Mouse (Mus musculus) embryonic facial prominence, embryonic 14.5 days (tissue): ENCODE measurements around the gene Slamf9. TPM values are rescaled to one million over a fixed set of nuclear protein-coding genes. Genes with fewer than 3 reads are reported as not detected.

Experiments used
- ATAC-seq: fragments of 200-750 bp; cut with Nextera tagmentation; 2 replicates; pipeline ENCODE4 v1.8.0; 2017; ENCODE audit warnings: low read depth, moderate number of reproducible peaks, moderate TSS enrichment
- DNase-seq: peaks from one replicate; pipeline ENCODE4 v3.0.0-alpha.2; 2015; ENCODE audit warnings: low spot score
- H3K27ac ChIP-seq: fragments of 300-500 bp; sonication (generic); replicated peaks from 2 replicates; pipeline ENCODE4 v1.5.1; 2014; ENCODE audit warnings: low read depth, mild to moderate bottlenecking, low read length, moderate library complexity
- H3K27me3 ChIP-seq: fragments of 300-500 bp; sonication (generic); replicated peaks from 2 replicates; pipeline ENCODE4 v1.6.1; 2014; ENCODE audit warnings: low read length; ENCODE audit not compliant: control insufficient read depth, insufficient read depth
- H3K36me3 ChIP-seq: fragments of 300-500 bp; sonication (generic); 2 replicates; pipeline ENCODE4 v1.6.1; 2014; ENCODE audit warnings: low read length, mixed read lengths; ENCODE audit not compliant: control insufficient read depth, insufficient read depth
- H3K4me1 ChIP-seq: fragments of 300-500 bp; sonication (generic); 2 replicates; pipeline ENCODE4 v1.6.1; 2014; ENCODE audit warnings: antibody characterized with exemption, low read length; ENCODE audit not compliant: control insufficient read depth, insufficient read depth
- H3K4me2 ChIP-seq: fragments of 300-500 bp; sonication (generic); 2 replicates; pipeline ENCODE4 v1.6.1; 2014; ENCODE audit warnings: low read depth, mild to moderate bottlenecking, low read length, moderate library complexity, mixed read lengths
- H3K4me3 ChIP-seq: fragments of 300-500 bp; sonication (generic); 2 replicates; pipeline ENCODE4 v1.5.1; 2014; ENCODE audit warnings: low read depth, mild to moderate bottlenecking, low read length
- H3K9ac ChIP-seq: fragments of 300-500 bp; sonication (generic); 2 replicates; pipeline ENCODE4 v1.6.1; 2014; ENCODE audit warnings: low read depth, mild to moderate bottlenecking, low read length, moderate library complexity, mixed read lengths
- H3K9me3 ChIP-seq: fragments of 300-500 bp; sonication (generic); 2 replicates; pipeline ENCODE4 v1.6.1; 2016; ENCODE audit warnings: low read length; ENCODE audit not compliant: control insufficient read depth
- WGBS: fragments of 180-500 bp; shearing (Covaris S2); extraction: QIAGEN DNeasy Blood & Tissue Kit; methylation state at CpG from one replicate; pipeline ENCODE4 v1.1.7; 2014; 5-methylcytosine and 5-hydroxymethylcytosine counted together
- polyA plus RNA-seq: library from polyadenylated mRNA; unstranded; fragments of >200 nt; fragmentation: Nextera tagmentation; extraction: Ambion mirVana; gene quantifications from 2 replicates; pipeline ENCODE4 v1.2.1, GENCODE M21; 2014

Gene Slamf9
- polyA plus RNA-seq, 1 experiment from 2014 or later = 0.68 TPM

DNA sequence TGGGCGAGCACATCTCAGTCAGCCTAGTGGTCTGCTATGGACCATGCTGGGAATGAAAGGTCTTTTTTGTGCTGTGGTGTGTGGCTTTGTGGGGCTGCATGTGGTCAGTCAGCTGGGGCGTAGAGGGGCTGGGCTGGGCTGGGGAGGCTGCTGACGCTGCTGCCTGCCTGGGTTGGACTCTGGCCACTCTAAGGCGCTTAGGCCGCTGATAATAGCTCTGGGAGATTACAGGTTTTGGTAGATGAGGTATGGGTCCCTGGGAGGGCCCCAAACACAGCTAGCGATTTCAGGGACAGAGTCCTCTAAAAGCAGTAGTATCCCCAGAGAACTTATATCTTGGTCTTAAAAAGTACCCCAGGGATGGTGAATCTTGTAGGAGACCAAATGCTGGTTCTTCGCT lies 13.7 kb downstream of the Slamf9 start:
- Histone ChIP-seq H3K9ac (0 out of 2 replicates have a peak overlapping the region, but pooled peaks have one; percentile 3), H3K4me3 (no peak overlapping the region), H3K27me3 (no peaks in the 10 kb centered on the region), H3K36me3 (0 out of 2 replicates have a peak, but pooled peaks cover 11% of the 10 kb centered on the region), H3K27ac (no peak overlapping the region), H3K4me1 (peaks cover 9% of the 10 kb centered on the region), H3K9me3 (no peaks in the 10 kb centered on the region), H3K4me2 (no peak overlapping the region)
- ATAC-seq (no peak), DNase-seq (no peak)
- 79% methylated on average over 7 of the region's 7 CpGs for WGBS

DNA sequence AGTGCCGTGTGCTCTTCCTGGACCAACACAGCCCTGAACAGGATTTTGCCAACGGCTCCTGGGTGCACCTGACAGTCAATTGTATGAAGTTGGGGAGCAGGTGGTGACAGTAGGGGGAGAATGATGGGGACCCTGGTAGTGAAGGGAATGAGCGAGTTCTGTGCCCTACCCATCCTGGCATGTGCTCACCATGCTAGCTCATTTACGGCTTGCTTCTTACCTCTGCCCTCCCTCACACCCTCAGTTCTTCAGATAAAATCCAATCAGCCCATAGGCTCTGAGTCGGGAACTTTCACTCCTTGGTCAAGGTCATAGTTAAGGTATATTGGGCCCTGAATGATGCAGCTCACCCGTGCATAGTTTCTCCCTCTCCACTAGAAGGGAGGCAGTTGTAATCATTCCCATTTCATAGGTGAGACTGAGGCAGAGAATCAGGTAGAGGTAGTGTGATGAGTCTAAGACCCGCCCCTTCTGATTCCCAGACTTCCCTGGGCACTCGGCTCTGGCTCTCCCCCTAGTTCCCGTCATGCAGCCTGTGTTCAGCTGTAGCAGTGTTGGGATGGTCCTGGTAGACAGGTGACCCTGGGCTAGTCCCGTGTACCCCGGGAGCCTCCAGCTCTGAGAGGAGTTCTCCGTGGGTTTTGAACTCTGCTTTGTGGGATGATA lies 14.6 kb downstream of the Slamf9 start:
- peak overlapping the region; percentile 31 for H3K4me3 ChIP-seq
- 0 out of 2 replicates have a peak, but pooled peaks have one; percentile 23 for ATAC-seq
- peak overlapping the region; percentile 51 for H3K4me2 ChIP-seq
- WGBS = 54% methylated on average over 12 of the region's 12 CpGs
- H3K4me1 ChIP-seq = peaks cover 3% of the 10 kb centered on the region; the same call in 1 of the 2 replicates
- peak overlapping the region; percentile 55 for H3K9ac ChIP-seq
- no peak for DNase-seq
- H3K9me3 ChIP-seq = no peaks in the 10 kb centered on the region
- no peak overlapping the region for H3K27ac ChIP-seq
- H3K27me3 ChIP-seq = no peaks in the 10 kb centered on the region
- H3K36me3 ChIP-seq = 0 out of 2 replicates have a peak, but pooled peaks cover 17% of the 10 kb centered on the region

DNA sequence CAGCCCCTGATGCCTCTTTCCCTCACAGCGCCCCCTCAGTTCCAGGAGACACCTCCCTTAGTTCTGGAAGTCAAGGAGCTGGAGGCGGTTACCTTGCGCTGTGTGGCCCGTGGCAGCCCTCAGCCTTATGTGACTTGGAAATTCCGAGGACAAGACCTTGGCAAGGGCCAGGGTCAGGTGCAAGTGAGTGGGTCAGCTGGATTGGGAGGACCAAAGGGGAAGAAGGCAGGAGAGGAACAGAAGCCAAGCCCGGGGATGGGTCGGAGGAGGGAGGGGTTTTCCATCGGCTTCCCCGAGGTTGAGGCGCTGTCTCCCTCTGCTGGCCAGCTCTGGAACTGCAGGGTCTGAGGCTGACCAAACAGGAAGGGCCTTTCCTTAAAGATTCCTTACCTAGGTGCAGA lies 15.1 kb downstream of the Slamf9 start:
- Histone ChIP-seq H3K4me1 (0 out of 2 replicates have a peak, but pooled peaks cover 3% of the 10 kb centered on the region), H3K9ac (peak overlapping the region; percentile 55), H3K9me3 (no peaks in the 10 kb centered on the region), H3K4me3 (peak overlapping the region; percentile 31), H3K27me3 (no peaks in the 10 kb centered on the region), H3K27ac (no peak overlapping the region), H3K36me3 (peaks cover 22% of the 10 kb centered on the region; the same call in 1 of the 2 replicates), H3K4me2 (peak overlapping the region; percentile 51)
- ATAC-seq (peak; percentile 45), DNase-seq (peak; percentile 73)
- 8% methylated on average over 9 of the region's 10 CpGs for WGBS

DNA sequence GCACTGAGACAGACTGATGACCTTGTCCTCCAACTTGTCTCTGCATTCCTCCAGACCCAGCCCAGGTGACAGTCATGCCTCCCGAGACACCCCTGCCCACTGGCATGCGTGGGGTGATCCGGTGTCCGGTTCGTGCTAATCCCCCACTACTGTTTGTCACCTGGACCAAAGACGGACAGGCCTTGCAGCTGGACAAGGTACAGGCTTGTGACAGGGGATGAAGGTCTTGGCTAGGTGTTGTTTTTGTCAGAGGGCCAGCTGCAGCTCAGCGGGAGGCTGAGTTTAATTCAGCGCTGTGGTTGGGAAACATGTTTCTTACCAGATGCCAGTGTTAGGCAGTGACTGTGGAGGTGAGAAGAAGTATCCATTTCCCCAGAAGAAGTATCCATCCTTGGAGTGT lies 16.9 kb downstream of the Slamf9 start:
- ATAC-seq (no peak), DNase-seq (no peak)
- no peak overlapping the region for H3K9ac ChIP-seq
- no peak overlapping the region for H3K4me2 ChIP-seq
- H3K9me3 ChIP-seq = no peaks in the 10 kb centered on the region
- 0 out of 2 replicates have a peak, but pooled peaks cover 3% of the 10 kb centered on the region for H3K4me1 ChIP-seq
- WGBS = 87% methylated on average over 8 of the region's 8 CpGs
- H3K27me3 ChIP-seq = no peaks in the 10 kb centered on the region
- H3K4me3 ChIP-seq = no peak overlapping the region
- H3K27ac ChIP-seq = no peak overlapping the region
- H3K36me3 ChIP-seq = peaks cover 40% of the 10 kb centered on the region

DNA sequence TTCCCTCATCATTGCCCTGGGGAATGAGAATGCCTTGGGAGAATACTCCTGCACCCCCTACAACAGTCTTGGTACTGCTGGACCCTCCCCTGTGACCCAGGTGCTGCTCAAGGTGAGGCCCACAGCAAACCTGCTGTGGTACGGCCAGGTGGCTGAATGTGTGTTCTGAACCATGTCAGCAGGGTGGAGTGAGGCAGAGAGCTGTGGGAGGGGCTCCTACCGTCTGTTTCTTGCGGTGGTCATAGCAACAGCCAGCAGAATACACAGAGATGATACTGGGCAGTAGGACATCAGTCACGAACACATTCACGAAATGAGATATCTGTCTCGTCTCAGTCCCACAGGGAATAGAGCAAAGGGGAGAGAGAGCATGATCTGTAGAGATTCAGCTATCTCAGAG lies 18.4 kb downstream of the Slamf9 start:
- Histone ChIP-seq H3K4me2 (no peak overlapping the region), H3K36me3 (peaks cover 50% of the 10 kb centered on the region), H3K27ac (no peak overlapping the region), H3K4me1 (0 out of 2 replicates have a peak, but pooled peaks cover 3% of the 10 kb centered on the region), H3K9me3 (no peaks in the 10 kb centered on the region), H3K9ac (no peak overlapping the region), H3K27me3 (no peaks in the 10 kb centered on the region), H3K4me3 (no peak overlapping the region)
- WGBS = 77% methylated on average over 6 of the region's 6 CpGs
- DNase-seq (no peak), ATAC-seq (no peak)

DNA sequence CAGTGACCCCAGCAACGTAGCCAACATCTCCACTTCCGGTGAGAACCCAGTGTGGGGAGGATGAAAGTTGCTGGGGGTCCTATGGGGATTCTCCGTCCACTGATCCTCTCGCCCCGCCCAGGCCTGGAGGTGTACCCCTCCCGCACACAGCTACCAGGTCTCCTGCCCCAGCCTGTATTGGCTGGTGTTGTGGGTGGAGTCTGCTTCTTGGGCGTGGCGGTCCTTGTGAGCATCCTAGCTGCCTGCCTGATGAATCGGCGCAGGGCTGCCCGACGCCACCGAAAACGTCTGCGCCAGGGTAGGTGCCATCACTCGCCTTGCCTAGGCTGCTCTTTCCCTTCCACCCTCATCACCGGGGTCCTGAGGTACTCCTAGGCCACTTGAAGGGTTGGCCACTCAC lies 20.9 kb downstream of the Slamf9 start:
- no peak for ATAC-seq
- H3K4me1 ChIP-seq = peaks cover 2% of the 10 kb centered on the region; the same call in 1 of the 2 replicates
- no peaks in the 10 kb centered on the region for H3K27me3 ChIP-seq
- no peak overlapping the region for H3K4me3 ChIP-seq
- H3K9me3 ChIP-seq = no peaks in the 10 kb centered on the region
- no peak for DNase-seq
- H3K4me2 ChIP-seq = no peak overlapping the region
- WGBS = 75% methylated on average over 17 of the region's 17 CpGs
- no peak overlapping the region for H3K9ac ChIP-seq
- H3K36me3 ChIP-seq = peaks cover 43% of the 10 kb centered on the region
- no peak overlapping the region for H3K27ac ChIP-seq

DNA sequence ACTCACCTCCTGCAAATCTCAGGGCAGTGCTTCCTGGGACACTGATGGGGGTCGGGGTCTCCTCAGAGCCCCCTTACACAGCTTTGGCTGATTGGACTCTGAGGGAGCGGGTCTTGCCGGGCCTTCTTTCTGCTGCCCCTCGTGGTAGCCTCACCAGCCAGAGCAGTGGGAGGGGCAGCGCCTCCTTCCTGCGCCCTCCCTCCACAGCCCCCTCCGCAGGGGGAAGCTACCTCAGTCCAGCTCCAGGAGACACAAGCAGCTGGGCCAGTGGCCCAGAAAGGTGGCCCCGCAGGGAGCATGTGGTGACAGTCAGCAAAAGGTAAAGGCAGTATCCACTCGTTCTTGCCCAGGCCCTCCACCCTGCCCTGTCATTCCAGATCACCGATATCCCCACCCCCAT lies 22.3 kb downstream of the Slamf9 start:
- DNase-seq (no peak), ATAC-seq (no peak)
- Histone ChIP-seq H3K9ac (no peak overlapping the region), H3K9me3 (no peaks in the 10 kb centered on the region), H3K36me3 (peaks cover 43% of the 10 kb centered on the region), H3K4me2 (no peak overlapping the region), H3K27ac (no peak overlapping the region), H3K4me1 (peaks cover 11% of the 10 kb centered on the region), H3K27me3 (0 out of 2 replicates have a peak, but pooled peaks cover 3% of the 10 kb centered on the region), H3K4me3 (no peak overlapping the region)
- WGBS = 81% methylated on average over 8 of the region's 10 CpGs

DNA sequence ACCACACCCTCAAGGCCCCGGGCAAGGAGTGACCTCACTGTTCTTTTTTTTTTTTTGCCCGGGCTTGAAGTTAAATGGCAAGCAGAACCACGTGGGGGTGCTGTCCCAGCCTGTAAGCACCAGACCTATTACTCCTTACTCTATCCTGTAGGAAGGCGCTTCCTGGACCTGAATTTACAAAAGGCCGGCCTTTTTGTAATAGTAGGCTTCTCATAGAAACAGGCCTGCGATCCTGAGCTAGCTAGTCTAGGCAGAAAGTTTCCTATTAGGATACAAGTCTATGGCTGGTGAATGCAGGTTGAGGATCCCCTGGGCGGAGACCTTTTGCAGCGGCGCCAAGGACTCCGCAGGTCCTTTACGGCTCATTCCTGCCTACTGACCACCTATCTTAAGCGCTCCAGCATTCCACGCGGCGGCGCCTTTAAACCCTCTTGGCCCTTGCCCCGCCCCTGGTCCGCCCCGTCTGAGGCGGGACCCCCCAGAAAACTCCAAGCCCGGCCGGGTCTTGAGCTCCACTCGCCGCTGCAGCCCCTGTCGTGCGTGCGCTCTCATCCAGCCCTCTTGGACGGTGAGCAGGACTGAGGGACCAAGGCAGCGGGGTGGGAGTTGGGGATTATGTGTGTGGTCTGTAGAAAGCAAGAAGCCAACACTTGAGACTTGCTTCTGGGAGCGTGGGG lies 24.7 kb downstream of the Slamf9 start, which contains the start of gene Tagln2:
Gene Tagln2, plus strand, starts transcription at position 283 of the 677 bp plus-strand sequence.
- Histone ChIP-seq H3K36me3 (peaks cover 32% of the 10 kb centered on the region), H3K27me3 (0 out of 2 replicates have a peak, but pooled peaks cover 3% of the 10 kb centered on the region), H3K9me3 (no peaks in the 10 kb centered on the region), H3K4me1 (peaks cover 33% of the 10 kb centered on the region), H3K4me2 (peak within 1 kb of the TSS; percentile 69), H3K4me3 (peak within 1 kb of the TSS; percentile 61), H3K27ac (peak within 1 kb of the TSS; percentile 77), H3K9ac (peak within 1 kb of the TSS; percentile 72)
- peak; percentile 69 for ATAC-seq
- DNase-seq = peak; percentile 89
- WGBS = 4% methylated on average over 29 of the region's 30 CpGs
